Mouse (Mus musculus) liver, adult 2 months (tissue): ENCODE results near the gene Gm17364.

Experiments
- CTCF ChIP-seq: fragments of 200-500 bp; IDR thresholded peaks from 2 replicates; pipeline ENCODE4 v1.5.1; 2011; ENCODE audit warnings: low read depth, low read length, control low read depth
- POLR2A ChIP-seq: fragments of 200-500 bp; IDR thresholded peaks from 2 replicates; pipeline ENCODE4 v1.6.1; 2011; ENCODE audit warnings: low read length, control low read depth; ENCODE audit not compliant: insufficient read depth; ENCODE audit errors: extremely low read depth

DNA sequence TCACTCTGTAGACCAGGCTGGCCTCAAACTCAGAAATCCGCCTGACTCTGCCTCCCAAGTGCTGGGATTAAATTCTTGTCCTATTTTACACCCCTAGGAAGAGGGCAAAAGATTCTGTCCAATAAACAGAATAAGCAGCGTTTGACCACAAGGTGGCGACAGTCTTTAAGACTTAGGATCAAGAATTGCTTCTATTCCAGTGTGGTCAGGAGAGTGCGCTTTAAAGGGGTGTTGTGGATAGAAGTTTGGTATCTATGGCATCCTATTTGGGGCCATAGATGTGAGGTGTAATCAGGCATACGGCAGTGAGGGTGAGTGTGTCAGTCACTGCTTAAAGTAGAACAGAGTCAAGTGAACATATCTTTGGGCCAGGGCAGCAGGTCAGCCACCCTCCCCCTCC lies 9.5 kb upstream of the Gm17364 start:
- TF ChIP-seq POLR2A = no peak
- peak; percentile 53 for TF ChIP-seq CTCF
